Comparison of ENCODE assay signal across 11 mouse cellular contexts in genomic region chr9:22750779-22751545, GRCm38 (mm10).
A peak's percentile ranks its signal among the peaks of the same experiment; 100 is the strongest.
DNase-seq lines count a peak whose midpoint lies in the region.
"Had no signal": no experiment of that assay in that cellular context is flagged by ENCODE, and none has a peak within 500 bp of the region (broad histone marks: within the 10 kb centered on the region; RNA-seq: fewer than 3 reads in every experiment).

No protein-coding gene starts in this region.

- no peak overlapping the region for H3K4me3 ChIP-seq in heart, embryonic 10.5 days

- 64% methylated on average over 17 of the region's 17 CpGs for WGBS in heart, embryonic 10.5 days

- H3K36me3 ChIP-seq in heart, embryonic 10.5 days: no peaks in the 10 kb centered on the region

- H3K4me1 ChIP-seq in heart, embryonic 10.5 days: peaks cover 17% of the 10 kb centered on the region

- peak; percentile 9 for DNase-seq in embryo, embryonic 10.5 days (ENCODE audit: low spot score)
- no peak for DNase-seq in embryo, embryonic 9.5 days (ENCODE audit: extremely low spot score)
- DNase-seq in adrenal gland, postnatal 14 days: peak; percentile 38
- DNase-seq in heart, embryonic 10.5 days (ENCODE audit: low spot score): no peak
- peak; percentile 20 for DNase-seq in lung, postnatal 14 days
- DNase-seq in right cerebral cortex, postnatal 36 days (ENCODE audit: low spot score in 2 of 2): no peak
- DNase-seq in urinary bladder, adult 18-20 months (ENCODE audit: low spot score in 2 of 2): no peak
- DNase-seq in thymus, adult 18-20 months: no peak
- DNase-seq: cerebellum, adult 11 months; kidney, postnatal 10 days; thymus, postnatal 4 days had no signal

- no peaks in the 10 kb centered on the region for H3K9me3 ChIP-seq in heart, embryonic 10.5 days

- H3K27me3 ChIP-seq in heart, embryonic 10.5 days (ENCODE audit: insufficient read depth, poor library complexity, severe bottlenecking): no peaks in the 10 kb centered on the region

- peak overlapping the region; percentile 36; the same call in 1 of the 2 replicates for H3K27ac ChIP-seq in heart, embryonic 10.5 days

Comparison
In these comparisons a context has a peak if more than half of its experiments do, and no peak if none do; other contexts are left out.
1. DNase-seq: peak in embryo, embryonic 10.5 days (single experiment), adrenal gland, postnatal 14 days (single experiment) and lung, postnatal 14 days (single experiment); none in embryo, embryonic 9.5 days (single experiment), heart, embryonic 10.5 days (single experiment), right cerebral cortex, postnatal 36 days (0 of 2), urinary bladder, adult 18-20 months (0 of 2) and thymus, adult 18-20 months (0 of 2).